Mouse (Mus musculus) c-Kit-positive CD71-negative TER-119-negative erythroid progenitor cells, embryonic 14.5 days (primary cell): ENCODE data around the gene Tsnax.

ENCODE experiments used
- DNase-seq: peaks from one replicate; pipeline ENCODE4 v3.0.0-alpha.2; 2013; ENCODE audit warnings: low read depth

The Tsnax gene

DNA sequence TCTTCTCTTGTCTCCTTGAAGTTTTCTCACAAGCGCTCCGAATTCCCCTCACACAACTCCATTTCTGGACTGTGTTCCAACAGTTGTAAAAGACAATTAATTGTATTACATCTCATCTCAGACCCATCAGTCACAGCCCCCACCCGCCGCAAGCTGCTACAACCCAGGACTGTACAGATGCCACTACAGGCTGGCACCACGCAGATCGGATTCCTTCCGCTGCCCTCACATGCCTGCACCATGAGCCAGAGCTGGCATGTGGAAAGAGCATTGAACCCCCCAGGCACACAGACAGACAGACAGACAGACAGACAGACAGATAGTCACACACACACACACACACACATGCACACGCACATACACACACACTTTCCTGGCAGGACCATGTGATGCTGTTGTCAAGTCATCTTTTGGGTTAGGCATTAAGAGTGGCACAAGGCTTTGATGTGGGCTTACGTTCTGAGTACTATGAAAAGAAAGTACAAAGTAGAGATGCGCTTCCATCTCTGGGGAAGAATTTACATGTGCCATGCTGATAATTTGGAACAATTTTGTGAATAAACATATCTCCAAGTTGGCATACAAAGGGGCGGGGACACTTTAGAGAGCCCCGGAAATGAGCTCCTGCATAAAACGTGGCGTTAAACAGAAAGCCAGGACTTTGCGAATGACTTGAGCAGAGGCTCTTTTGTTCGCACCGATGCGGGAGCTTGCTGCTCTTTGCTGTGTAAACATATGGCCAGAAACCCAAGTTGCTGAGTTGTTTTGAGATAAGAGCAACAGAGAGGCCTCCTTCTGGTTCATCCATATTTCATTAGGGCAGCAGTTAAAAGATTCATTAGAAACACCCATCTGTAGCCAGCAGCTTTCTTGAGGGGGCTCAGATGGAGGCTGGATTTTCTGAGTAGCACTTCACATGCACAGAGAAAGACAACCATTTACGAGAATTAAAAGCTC is 67.9 kb downstream of the Tsnax start:
- no peak for DNase-seq

DNA sequence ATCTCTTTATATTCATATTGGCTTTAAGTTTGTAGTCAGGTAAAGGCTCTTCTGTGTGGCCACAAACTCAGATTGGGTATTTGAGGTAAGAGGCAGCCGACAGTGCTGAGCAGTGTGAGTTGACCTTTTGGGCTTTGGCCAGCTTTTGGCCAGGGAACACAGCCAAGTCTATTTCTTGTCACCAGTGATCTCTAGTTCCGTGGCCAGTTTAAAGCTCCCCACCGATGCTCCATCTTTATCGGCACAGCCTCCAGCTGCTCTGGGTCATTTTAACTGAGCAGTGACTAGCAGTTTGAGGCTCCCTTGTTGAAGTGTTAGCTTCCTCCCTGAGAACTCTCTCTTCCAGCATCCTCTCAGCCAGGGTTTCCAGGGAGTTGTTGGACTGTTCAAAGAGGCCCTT is 70.9 kb downstream of the Tsnax start:
- no peak for DNase-seq
